Mouse (Mus musculus): ENCODE results near the gene Ager. TPM values are rescaled to one million over a fixed set of nuclear protein-coding genes. Genes with fewer than 3 reads are reported as not detected.

The Ager gene
- polyA plus RNA-seq (2012; ENCODE audit: insufficient read depth, insufficient read length, missing spikeins) = not detected in 2 replicates

DNA sequence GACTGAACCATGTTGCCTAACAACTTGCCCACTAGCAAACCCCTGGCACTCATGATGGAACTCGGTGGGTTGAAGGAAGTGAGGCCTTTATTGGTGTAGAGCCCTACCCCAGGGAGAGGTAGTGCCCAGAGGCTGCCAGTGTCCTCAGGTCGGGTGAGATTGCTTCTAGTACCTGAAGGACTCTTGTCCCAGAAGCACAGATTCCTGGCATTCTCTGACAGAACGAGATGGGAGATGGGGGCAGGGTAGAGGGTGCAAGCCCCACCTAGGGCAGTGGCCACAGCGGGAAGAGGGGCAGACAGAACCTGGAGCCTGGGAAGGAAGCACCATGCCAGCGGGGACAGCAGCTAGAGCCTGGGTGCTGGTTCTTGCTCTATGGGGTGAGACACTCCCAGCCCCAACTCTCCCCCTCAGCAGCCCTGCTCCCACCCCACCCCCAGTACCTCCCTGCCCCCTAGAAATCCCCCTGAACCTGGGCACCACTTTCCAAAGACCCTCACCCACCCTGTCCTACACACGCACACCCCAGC, at the start of gene Ager:
Gene Ager (plus strand): TSS at position 297 of the 530 bp plus-strand sequence.
- no peaks in the 10 kb centered on the region; the same call in 1 of the 2 replicates for H3K4me1 ChIP-seq (ENCODE audit: control insufficient read depth, insufficient read depth, insufficient read length, low read length)
- peak within 1 kb of the TSS; percentile 8; the same call in 1 of the 2 replicates for H3K27ac ChIP-seq (replicated peaks; ENCODE audit: low read depth, low read length)
- no peak within 1 kb of the TSS for H3K4me3 ChIP-seq (ENCODE audit: insufficient read depth, low read depth, low read length)

DNA sequence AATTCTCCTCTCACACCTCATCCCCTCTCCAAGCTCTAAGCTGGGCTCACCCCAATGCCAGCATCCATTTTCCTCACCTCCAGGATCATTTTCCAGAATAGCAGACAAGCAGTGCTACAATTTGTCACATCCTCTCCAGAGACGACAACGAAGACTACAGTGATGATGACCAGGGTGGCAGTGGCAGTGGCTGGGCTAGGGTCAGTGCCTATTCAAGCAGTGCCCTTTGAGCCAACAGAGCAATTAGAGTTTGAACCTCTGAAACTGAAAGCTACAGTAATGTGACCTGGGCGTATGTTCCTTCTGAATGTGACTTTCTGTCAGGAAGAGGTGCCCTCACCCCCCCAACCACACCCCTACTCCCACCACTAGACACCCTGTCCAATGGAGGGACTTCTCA, 48.5 kb upstream of the Ager start:
- Histone ChIP-seq H3K4me3 (ENCODE audit: insufficient read depth, low read depth, low read length) (no peak overlapping the region), H3K27ac (replicated peaks; ENCODE audit: low read depth, low read length) (no peak overlapping the region), H3K4me1 (ENCODE audit: control insufficient read depth, insufficient read depth, insufficient read length, low read length) (no peaks in the 10 kb centered on the region)

DNA sequence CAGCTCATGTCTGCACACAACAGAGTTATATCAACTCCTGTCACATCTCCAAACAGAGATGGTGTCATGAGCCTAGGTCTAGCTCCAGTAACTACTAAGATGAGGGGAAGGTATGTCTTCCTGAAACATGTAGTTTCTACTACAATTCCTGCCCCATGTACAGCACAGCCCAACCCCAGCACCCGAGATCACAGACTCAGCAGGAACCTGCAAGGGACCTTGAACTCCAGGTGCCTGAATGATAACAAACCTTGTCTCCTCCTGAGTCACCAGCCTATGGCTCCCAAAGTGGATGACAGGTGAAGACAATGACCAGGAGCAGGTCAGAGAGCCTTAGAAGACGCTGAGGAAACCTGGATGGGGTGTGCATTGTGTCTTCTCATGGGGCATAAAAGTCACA, 47.8 kb upstream of the Ager start:
- Histone ChIP-seq H3K4me1 (ENCODE audit: control insufficient read depth, insufficient read depth, insufficient read length, low read length) (no peaks in the 10 kb centered on the region), H3K4me3 (ENCODE audit: insufficient read depth, low read depth, low read length) (no peak overlapping the region), H3K27ac (replicated peaks; ENCODE audit: low read depth, low read length) (no peak overlapping the region)

DNA sequence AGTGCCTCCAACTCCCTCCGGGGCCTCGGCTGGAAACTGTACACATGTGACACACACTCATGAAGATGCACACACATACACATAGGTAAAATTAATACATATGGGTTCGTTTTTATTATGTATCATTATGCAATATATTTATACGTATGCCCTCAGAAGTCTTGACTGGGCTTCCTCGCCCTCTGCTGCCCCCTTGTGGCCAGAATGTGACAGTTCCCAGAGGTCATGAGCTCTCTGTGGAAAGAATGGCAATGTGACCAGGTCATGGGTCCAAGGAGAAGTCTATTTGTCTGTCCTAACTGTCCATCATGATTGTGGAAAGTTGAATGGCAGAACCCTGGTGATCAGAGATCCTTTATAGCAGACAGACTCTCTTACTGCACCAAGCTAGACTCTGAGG, 42.2 kb upstream of the Ager start:
- Histone ChIP-seq H3K27ac (replicated peaks; ENCODE audit: low read depth, low read length) (peak overlapping the region; percentile 96), H3K4me3 (ENCODE audit: insufficient read depth, low read depth, low read length) (no peak overlapping the region), H3K4me1 (ENCODE audit: control insufficient read depth, insufficient read depth, insufficient read length, low read length) (peaks cover 24% of the 10 kb centered on the region)

DNA sequence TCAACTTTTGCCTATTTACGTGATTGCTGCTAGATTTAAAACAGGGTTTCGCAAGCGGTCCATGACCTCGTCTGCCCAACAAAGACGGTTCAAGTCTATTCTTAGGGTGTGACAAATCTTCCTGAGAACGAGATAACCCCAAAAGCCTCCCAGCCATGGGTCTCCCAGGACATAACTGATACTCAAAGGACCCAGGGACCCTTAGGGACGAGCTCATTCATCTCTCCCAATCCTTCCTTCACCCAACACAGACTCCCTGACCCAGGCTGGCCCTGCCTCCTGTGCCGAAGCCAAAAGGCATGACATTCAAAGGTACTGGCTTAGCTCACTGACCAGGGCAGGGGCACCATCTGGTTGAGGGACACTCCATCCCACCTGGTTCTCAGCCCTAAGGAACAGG, 41.3 kb upstream of the Ager start:
- Histone ChIP-seq H3K4me3 (ENCODE audit: insufficient read depth, low read depth, low read length) (no peak overlapping the region), H3K4me1 (ENCODE audit: control insufficient read depth, insufficient read depth, insufficient read length, low read length) (peaks cover 24% of the 10 kb centered on the region), H3K27ac (replicated peaks; ENCODE audit: low read depth, low read length) (peak overlapping the region; percentile 94)

DNA sequence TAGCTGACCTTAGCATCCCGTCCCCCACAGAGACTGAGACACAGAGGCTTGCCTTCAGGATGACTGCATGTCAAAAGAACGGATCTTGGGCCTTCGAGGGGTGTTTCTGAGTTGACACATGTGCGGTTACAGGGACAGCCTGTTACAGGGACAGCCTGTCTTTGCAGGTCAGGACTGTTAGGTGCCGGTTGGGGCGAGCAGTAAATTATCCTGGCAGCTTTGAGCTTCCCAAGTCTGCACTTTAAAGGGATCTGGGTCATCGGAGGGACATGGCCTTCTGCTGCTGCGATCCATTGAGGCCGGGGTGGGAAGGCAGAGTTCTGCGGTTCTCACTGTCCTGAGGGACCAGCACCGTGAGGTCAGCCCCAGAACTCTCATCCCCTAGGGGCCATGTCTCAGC, 40.3 kb upstream of the Ager start:
- H3K4me1 ChIP-seq (ENCODE audit: control insufficient read depth, insufficient read depth, insufficient read length, low read length) = peaks cover 28% of the 10 kb centered on the region
- peak overlapping the region; percentile 94 for H3K27ac ChIP-seq (replicated peaks; ENCODE audit: low read depth, low read length)
- H3K4me3 ChIP-seq (ENCODE audit: insufficient read depth, low read depth, low read length) = no peak overlapping the region

DNA sequence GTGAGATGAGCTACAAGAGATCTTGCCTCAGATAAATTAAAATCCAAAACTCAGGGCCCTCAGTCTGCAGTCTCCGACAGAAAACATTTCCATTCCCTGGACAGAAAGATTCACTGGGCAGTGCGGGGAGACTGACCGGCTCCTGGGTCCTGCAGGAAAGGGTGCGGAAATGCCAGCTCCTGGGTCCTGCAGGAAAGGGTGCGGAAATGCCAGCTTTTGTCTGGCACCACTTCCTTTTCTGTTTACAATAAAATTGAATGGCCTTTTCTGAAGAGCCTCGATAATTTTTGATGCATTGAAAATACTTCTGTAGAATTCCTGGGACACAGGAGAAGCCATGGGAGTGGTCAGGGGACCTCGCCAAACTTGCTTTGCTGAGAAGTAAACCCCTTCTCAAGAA, 38.5 kb upstream of the Ager start:
- Histone ChIP-seq H3K4me3 (ENCODE audit: insufficient read depth, low read depth, low read length) (no peak overlapping the region), H3K4me1 (ENCODE audit: control insufficient read depth, insufficient read depth, insufficient read length, low read length) (peaks cover 28% of the 10 kb centered on the region), H3K27ac (replicated peaks; ENCODE audit: low read depth, low read length) (peak overlapping the region; percentile 26; the same call in 1 of the 2 replicates)

DNA sequence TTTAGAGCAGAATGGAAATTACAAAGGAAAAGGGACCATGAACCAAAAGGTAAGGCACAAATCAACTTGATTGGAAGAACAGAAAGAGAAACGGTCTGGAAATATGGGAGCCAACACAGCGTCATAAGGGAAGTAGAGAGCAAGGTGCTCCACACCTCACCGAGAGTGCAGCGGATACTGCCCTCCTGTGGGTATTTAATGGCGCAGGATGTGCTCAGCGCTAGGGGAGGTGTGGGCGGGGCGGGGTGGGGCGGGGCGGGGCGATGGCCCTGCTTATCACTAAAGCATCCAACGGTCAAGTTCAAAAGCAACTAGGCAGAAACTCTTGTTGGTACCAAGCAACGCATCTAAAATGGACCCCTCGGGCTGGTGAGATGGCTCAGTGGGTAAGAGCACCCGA, 37.8 kb upstream of the Ager start:
- H3K27ac ChIP-seq (replicated peaks; ENCODE audit: low read depth, low read length) = no peak overlapping the region
- no peak overlapping the region for H3K4me3 ChIP-seq (ENCODE audit: insufficient read depth, low read depth, low read length)
- H3K4me1 ChIP-seq (ENCODE audit: control insufficient read depth, insufficient read depth, insufficient read length, low read length) = peaks cover 28% of the 10 kb centered on the region

DNA sequence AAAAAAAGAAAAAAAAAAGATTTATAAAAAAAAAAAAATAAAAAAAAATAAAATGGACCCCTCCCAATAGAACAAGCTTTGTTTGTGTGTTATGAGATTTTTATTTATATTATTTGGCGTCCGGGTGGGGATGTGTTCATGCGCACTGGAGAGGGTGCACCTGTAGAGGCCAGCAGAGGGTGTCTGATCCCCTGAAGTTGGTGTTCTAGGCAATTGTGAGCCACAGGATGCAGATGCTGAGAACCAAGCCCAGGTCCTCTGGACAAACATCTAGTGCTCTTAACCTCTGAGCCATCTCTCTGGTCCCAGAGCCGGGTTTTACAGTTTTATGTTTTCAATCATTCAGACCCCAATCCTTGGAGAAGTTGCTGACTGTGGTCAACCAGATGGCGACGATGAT, 37.2 kb upstream of the Ager start:
- no peak overlapping the region for H3K4me3 ChIP-seq (ENCODE audit: insufficient read depth, low read depth, low read length)
- peak overlapping the region; percentile 40; the same call in 1 of the 2 replicates for H3K27ac ChIP-seq (replicated peaks; ENCODE audit: low read depth, low read length)
- H3K4me1 ChIP-seq (ENCODE audit: control insufficient read depth, insufficient read depth, insufficient read length, low read length) = peaks cover 26% of the 10 kb centered on the region

DNA sequence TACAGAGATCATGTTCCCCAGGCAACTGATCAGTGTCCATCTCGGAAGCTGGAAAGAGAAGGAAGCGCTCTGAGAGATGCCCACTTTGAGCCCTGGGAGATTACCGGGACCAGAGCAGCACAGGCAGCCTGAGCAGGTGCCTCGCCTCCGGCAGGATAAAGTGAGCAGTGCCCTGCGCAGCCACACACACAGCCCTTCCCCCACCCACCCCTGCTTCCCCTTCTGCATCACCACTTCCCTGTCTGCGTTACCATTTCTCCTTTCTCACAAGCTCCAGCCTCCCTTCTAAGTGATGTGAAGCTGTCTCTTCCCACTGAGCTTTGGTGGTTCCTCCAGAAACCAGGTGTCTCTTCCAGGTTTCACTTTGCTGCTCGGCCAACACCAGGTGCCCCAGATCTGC, 36.5 kb upstream of the Ager start:
- Histone ChIP-seq H3K4me1 (ENCODE audit: control insufficient read depth, insufficient read depth, insufficient read length, low read length) (peaks cover 21% of the 10 kb centered on the region), H3K27ac (replicated peaks; ENCODE audit: low read depth, low read length) (peak overlapping the region; percentile 86), H3K4me3 (ENCODE audit: insufficient read depth, low read depth, low read length) (peak overlapping the region; percentile 35)

DNA sequence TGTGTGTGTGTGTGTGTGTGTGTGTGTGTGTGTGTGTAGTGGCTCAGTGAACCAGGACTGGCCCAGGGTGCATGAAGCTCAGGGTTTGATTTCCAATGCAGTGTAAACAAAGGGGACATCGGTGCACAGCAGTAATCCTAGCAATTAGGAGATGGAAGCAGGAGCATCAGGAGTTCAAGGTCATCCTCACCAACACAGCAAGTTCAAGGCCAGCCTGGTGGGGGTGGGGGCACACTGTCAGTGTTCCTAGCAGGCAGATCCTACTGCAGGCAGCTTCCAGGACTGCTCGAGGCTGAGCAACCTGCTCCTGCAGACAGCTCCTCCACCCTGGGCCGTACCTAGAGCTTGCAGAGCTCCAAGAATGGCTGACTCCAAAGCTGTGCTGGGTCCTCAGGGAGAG, 35.1 kb upstream of the Ager start:
- H3K4me1 ChIP-seq (ENCODE audit: control insufficient read depth, insufficient read depth, insufficient read length, low read length) = peaks cover 8% of the 10 kb centered on the region
- H3K4me3 ChIP-seq (ENCODE audit: insufficient read depth, low read depth, low read length) = no peak overlapping the region
- H3K27ac ChIP-seq (replicated peaks; ENCODE audit: low read depth, low read length) = peak overlapping the region; percentile 39; the same call in 1 of the 2 replicates

DNA sequence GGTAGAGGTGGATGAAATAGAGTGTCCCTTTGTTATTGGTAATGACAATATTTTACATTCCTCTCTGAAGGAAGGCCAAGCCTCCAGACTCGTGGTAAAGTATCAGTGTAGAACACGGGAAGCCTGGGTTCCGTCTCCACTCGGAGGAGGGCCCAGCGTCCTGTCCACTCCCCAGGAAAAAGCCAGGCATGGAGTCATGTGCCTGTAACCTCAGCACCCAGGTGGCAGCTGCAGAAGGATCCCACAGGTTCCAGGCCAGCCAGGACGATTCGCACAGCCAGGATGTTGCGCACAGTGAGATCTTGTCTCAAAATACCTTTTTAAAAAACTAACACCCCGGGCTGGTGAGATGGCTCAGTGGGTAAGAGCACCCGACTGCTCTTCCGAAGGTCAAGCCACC, 34.3 kb upstream of the Ager start:
- H3K4me1 ChIP-seq (ENCODE audit: control insufficient read depth, insufficient read depth, insufficient read length, low read length) = peaks cover 7% of the 10 kb centered on the region
- H3K4me3 ChIP-seq (ENCODE audit: insufficient read depth, low read depth, low read length) = no peak overlapping the region
- H3K27ac ChIP-seq (replicated peaks; ENCODE audit: low read depth, low read length) = peak overlapping the region; percentile 81

DNA sequence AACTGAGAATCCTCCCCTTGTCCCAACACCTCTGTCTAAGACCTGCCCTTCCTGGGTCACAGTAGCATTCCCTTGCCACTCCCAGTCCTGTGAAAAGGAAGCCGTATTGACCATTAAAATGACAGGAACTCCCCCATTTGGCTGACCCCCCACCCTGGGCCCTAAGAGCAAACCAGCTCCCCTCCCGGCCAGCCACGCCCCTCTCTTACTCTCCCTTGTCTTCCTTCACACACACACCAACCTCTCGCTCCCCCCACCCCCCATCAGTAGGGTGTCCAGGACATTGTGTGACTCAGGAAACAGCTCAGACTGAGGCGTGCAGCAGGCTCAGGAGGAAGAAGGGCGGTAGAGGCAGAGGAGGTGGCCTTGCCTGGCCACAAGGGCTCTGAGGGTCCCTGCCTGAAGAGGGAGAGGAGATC, 33.6 kb upstream of the Ager start, which contains the start of gene Notch4:
Gene Notch4 (plus strand): TSS at position 266 of the 419 bp plus-strand sequence.
- peak within 1 kb of the TSS; percentile 67 for H3K4me3 ChIP-seq (ENCODE audit: insufficient read depth, low read depth, low read length)
- peak within 1 kb of the TSS; percentile 100 for H3K27ac ChIP-seq (replicated peaks; ENCODE audit: low read depth, low read length)
- peaks cover 7% of the 10 kb centered on the region for H3K4me1 ChIP-seq (ENCODE audit: control insufficient read depth, insufficient read depth, insufficient read length, low read length)

DNA sequence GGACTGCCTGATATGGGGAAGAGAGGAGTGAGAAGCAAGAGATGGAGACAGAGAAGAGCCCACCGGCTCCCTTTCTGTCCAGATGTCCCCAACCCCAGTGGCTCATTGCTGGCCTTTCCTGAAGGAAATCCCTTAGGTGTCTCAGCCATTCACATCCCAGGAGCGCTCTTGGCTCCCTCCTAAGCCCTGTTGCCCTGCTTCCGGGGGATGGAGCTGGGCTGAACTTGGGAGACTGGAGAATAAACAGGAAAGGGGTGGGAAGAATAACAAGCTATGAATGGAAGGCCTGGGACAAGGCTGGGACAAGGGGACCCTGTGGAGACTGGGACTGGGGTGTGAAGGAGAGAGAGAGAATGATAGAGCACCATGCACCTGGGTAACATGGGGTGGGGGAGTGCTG, 32.9 kb upstream of the Ager start:
- Histone ChIP-seq H3K4me1 (ENCODE audit: control insufficient read depth, insufficient read depth, insufficient read length, low read length) (peaks cover 4% of the 10 kb centered on the region), H3K27ac (replicated peaks; ENCODE audit: low read depth, low read length) (peak overlapping the region; percentile 100), H3K4me3 (ENCODE audit: insufficient read depth, low read depth, low read length) (peak overlapping the region; percentile 67)

DNA sequence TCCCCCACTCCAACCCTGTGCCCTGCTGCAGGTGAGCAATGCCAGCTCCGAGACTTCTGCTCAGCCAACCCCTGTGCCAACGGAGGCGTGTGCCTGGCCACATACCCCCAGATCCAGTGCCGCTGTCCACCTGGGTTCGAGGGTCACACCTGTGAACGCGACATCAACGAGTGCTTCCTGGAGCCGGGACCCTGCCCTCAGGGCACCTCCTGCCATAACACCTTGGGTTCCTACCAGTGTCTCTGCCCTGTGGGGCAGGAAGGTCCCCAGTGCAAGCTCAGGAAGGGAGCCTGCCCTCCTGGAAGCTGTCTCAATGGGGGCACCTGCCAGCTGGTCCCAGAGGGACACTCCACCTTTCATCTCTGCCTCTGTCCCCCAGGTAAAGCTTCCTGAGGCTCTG, 30.4 kb upstream of the Ager start:
- H3K4me1 ChIP-seq (ENCODE audit: control insufficient read depth, insufficient read depth, insufficient read length, low read length) = no peaks in the 10 kb centered on the region; the same call in 1 of the 2 replicates
- no peak overlapping the region for H3K27ac ChIP-seq (replicated peaks; ENCODE audit: low read depth, low read length)
- no peak overlapping the region for H3K4me3 ChIP-seq (ENCODE audit: insufficient read depth, low read depth, low read length)

DNA sequence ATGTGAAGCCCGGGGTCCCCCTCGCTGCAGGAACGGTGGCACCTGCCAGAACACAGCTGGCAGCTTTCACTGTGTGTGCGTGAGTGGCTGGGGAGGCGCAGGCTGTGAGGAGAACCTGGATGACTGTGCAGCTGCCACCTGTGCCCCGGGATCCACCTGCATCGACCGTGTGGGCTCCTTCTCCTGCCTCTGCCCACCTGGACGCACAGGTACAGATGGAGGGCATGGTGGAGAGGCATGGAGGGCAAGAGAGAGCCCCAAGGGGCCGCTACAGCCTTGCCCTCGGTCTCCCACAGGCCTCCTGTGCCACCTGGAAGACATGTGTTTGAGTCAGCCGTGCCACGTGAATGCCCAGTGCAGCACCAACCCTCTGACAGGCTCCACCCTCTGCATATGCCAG, 29.2 kb upstream of the Ager start:
- no peaks in the 10 kb centered on the region for H3K4me1 ChIP-seq (ENCODE audit: control insufficient read depth, insufficient read depth, insufficient read length, low read length)
- no peak overlapping the region for H3K27ac ChIP-seq (replicated peaks; ENCODE audit: low read depth, low read length)
- no peak overlapping the region for H3K4me3 ChIP-seq (ENCODE audit: insufficient read depth, low read depth, low read length)
